Mouse (Mus musculus) neural tube, embryonic 10.5 days (tissue): ENCODE results near the gene Pgam1.
A peak's percentile ranks its signal among the peaks of the same experiment; 100 is the strongest.
"Not testable (repeated sequence)": the region's sequence is repeated elsewhere in the genome, so short reads cannot be mapped to it uniquely, and the experiment has no call there.

Source experiments
- DNase-seq: peaks from one replicate; pipeline ENCODE4 v3.0.0-alpha.2; 2017; ENCODE audit warnings: low spot score; ENCODE audit errors: extremely low spot score

Gene Pgam1

DNA sequence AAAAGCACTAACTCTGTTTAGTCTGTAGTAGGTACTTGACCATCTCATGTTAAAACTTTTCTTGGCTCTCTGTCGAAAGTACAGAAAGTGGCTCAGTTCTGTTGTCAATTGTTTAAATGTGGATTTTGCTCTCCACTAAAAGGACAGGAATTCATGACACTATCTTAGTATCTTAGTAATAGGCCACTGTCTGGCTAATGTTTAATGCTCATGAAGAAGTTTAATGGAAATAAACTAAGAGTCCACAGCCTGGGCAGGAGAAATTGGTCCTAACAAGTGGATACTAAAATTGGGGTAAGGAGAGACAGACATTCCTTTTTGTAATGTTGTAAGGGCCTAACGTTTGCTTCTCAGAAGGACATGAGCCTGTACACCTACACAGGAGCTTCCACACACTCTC is 1.3 kb upstream of the Pgam1 start:
- DNase-seq = no peak

DNA sequence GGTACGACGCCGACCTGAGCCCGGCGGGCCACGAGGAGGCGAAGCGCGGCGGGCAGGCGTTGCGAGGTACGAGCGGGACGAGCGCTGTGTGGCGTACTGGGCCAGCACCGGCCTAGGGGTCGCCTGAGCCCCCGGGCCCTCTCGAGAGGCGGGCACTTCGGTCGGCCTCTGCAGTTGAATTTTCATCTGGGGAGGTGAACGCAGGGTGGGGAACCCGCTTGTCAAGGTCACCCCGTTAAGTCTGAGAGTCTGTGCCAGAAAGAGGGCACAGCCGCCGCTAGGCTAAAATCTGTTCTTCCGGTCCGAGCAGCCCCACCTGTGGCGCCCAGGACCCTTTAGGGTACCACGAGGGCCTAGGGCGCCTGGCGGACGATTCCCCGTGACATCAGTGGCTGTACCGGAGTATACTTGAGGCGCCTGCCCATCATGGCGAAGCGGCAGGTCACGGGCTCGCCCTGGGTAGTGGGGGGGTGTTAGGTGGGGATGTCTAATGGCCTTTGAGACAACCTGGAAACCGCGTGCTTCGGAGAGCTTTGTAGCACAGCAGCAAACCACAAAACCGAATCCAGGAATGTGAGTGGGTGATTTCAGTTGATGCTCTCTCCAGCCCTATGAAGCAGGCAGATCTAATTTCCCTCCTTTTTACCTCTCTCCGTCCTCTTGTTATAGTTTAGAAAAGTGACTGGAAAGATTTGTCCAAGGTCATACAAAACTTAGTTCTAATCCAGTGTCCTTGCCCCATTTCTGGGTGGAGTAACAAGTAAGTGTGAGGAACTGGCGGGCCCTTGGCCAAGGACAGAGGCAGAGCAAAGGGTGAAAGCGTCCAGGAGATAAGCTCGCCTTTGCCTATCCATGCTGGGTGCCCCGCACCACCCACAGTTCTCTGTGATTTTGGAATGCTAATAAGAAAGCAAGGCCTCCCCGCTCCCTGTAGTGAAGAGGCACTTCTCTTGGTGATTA is 678 bp downstream of the Pgam1 start:
- DNase-seq = peak; percentile 72

DNA sequence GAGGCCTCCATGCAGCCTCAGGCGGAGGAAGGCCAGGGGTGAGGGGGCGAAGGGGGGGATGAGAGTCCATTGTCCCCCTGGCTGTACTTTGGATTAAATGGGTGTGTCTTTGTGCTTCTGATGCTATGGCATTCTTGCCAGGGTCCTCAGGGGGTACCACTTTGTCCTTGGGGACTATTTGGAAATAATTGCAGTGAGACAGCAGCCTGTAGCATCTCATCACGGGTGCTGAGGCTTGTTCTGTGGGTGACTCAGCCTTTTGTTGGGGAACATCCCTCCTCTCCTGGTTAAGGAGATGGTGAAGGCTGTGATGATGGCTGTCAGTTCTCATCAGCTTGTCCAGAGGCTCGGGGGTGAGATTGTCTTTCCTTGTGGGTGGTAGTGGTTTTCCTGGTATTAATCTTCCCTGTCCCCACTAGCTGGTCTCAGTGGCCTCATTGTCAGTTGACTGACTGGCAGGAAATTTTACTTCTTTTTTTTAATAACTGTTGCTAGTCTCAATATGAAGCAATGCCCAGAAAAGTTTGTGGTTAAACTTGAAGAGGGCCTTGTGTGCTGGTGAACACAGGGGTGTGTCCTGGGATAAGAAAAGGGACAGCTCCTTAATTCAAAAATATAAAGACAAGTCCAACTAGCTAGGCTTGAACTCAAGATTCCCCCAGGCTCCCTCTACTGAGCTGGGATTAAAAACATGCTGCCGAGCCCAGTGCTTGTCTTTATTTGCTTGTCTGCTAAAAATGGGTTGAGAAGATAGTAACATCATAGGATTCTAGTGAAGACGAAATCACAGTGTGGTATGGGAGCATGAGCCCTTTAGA is 2.3 kb downstream of the Pgam1 start:
- no peak for DNase-seq

DNA sequence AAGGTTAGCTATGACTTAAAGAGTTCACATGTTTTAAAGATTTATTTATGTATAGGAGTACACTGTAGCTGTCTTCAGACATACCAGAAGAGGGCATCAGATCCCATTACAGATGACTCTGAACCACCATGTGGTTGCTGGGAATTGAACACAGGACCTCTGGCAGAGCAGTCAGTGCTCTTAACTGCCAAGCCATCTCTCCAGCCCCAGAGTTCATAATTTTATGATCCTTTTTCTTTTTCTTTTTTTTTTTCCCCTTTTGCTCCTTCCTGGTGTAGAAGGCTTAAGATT is 2.8 kb downstream of the Pgam1 start:
- not testable (repeated sequence) for DNase-seq

DNA sequence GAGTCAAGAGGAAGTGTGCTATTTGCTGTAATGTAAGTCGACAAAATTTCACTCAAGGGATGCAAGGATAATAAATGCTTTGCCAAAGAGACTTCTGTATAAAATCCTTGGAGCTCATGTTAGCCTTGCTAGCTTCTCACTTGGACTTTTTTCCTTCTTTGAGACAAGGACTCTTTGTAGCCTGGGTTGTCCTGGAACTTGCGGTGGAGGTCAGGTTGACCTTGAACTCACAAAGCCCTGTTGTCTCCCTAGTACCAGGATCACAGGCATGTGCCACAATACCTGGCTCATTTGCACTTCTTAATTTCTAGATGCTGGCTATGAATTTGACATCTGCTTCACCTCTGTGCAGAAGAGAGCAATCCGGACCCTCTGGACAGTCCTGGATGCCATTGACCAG is 3.6 kb downstream of the Pgam1 start:
- no peak for DNase-seq

DNA sequence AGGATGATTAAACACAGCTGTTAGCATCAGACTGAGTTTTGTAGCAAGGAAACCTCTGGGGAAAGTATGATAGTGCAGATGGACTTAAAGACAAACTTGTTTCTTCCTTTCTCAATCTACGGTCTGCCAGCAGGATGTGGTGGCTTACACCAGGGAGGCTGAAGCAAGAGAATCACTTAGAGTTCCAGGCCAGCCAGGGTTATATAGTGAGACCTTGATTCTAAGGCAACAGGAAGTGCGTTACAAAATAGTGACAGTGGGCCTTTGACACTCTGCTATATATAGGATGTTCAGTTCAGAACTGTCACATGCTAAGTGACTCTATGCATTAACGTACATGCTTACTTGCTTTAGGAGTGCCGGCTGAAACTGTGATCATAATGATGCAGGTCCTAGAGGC is 5.1 kb downstream of the Pgam1 start:
- DNase-seq = no peak

DNA sequence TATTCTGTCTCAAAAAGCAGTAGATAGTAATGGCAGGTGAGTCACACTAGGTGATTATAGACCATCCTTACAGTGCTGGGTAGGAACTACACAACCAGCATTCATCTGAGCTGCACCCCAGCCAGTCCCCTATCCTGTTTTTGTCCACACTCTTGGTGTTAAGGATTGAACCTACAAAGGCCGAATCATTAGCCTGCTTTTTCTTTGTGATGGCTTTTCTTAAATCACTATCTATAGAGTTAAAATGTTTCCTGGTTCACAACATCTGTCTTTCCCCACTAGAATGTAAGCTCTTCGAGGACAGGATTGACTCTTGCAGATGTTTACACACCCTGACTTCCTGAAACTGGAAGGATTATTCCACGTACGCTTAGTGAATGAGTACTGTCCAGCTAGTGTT is 7.7 kb downstream of the Pgam1 start:
- no peak for DNase-seq

DNA sequence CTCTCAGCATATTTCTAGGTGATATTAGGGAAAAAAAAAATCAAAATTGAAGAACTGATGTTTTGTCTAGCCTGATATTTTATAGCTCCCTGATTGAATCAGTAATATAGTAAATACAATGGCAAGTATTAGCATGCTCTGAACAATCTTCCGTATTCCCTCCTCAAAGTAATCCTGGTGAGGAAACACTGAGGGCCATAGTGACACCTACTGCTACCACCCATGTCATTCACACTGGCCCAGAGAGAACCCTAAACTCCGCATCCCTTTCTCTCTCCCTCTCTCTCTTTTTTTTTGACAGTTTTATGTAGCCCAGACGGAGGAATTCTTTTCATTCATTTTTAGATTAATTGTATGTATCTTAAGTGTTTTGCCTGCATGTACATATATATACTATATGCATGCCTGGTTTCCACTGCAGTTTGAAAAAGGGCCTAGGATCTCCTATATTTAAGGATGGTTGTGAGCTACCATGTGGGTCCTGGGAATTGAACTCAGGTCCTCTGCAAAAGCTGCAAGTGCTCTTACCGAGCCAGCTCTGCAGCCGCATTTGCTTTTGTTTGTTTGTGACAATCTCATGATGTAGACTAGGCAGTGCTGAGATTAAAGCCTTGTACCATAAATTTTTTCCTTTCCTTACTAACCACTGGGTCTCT is 8.8 kb downstream of the Pgam1 start:
- DNase-seq = no peak

DNA sequence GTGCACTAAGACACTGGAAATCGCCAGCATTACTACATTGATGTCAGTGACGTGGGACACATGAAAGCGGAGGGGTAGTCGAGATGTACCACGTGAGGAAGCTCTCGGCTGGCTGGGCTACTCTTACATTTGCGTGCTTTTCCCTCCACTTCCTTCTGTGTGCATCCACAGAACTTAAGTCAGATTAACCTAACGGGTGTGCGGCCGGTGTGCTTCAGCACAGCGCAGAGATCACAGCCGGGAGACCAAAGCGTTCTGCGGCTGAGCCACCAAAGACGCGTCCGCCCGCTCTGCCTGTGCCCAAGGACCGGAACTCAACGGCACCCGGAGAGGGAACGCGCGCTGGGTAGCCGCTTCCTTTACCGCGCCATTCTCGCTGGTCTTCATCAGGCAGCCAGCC is 21.0 kb downstream of the Pgam1 start:
- DNase-seq = peak; percentile 27

DNA sequence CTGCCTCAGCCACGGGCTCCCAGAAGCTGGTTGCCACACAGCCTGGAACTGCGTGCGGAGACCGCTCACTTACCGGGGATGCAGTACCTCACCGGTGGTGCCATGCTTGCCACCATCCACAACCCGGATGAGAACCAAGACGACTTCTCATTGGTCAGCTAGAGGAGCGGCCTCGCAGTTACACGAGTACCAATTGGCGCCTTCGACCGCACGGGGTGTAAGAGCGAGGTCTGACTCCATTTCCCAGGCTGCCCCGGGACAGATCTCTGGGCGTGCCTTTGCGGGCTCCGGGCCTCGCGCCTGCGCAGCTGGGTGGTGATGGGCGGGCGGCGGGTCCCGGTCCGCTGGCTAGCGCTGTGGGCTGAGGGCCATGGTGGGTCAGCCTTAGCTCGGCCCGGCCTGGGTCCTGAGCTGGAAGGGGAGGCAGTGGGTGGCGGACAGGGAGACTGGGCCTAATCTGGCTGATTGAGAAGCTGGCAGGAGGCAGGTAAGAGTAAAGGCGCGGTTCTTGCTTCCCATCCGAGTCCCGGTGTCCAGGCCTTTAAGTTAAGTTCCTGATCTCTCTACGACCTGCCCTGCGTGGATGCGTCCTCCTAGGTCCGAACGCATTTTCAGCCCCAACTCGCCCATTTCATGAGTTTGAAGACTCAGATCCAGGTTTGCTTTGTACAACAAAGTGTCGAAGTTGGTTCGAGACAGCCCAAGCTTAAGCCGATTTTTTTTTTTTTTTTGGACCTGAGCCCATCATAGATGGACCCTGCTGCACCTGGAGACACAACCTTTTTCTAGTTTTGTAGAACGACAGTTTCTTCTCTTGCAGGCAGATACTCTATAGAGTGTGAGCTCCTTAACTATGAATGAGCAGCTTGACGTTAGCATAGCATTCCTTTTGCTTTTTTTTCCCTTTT is 21.7 kb downstream of the Pgam1 start, which contains the start of the genes Exosc1 and Zdhhc16:
TSS of gene Exosc1 (minus strand) at position 245 of the 908 bp plus-strand sequence.
TSS of gene Zdhhc16 (plus strand) at position 302 of the 908 bp plus-strand sequence.
- peak; percentile 97 for DNase-seq

DNA sequence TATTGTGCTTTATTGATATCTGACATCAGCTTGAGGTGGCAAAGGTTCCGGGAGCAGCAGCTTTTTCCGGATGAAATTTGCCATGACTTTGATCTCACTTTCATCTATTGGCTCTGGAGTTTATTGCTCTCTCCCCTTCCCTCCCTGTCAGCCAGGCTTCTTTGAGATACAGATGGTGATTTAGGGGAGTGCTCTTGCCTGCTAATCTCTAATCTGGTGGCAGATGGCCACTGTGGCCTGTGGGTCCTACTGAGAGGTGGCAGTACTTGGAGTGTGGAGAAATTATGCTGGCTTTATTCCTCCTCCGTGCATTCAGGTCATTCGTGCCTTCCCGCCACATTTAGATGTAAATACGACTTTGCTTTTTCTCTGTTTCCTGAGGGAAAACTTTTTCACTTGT is 22.4 kb downstream of the Pgam1 start:
- DNase-seq = no peak

DNA sequence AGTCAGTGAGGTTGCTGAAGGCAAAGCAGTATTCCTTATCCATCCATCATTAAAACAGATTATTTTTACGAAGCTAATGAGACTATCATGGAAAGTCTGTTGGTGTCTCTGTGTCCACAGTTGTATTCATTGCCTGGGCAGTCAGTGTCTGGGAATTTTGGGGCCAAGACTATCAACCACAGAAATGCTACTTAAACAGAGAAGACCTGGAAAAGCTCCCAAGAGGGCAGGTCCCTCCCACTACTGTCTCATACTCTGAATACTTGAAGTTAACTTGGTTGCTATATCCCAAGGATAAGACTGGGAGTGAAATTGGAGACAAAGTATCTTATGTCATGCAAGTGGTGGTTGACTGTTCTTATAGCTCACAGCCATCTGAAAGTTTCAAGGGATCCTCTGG is 24.2 kb downstream of the Pgam1 start:
- DNase-seq = no peak

DNA sequence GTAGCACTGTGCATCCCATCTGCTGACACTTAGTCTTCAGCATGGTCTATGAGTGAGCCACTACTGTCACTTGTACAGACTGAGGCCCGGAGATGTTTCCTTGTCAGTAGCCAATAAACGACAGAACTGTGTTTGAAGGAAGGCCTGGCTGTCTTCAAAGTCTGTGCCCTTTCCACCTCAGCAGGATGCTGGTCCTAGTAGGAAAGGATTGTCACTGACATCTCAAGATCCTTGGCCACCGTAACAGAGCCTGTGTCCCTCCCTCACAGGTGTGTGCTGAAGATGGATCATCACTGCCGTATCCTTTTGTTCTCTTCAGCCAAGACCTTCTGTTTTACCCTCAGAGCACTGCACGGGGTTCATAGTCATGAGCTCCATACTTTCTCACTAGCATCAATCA is 26.8 kb downstream of the Pgam1 start:
- no peak for DNase-seq

DNA sequence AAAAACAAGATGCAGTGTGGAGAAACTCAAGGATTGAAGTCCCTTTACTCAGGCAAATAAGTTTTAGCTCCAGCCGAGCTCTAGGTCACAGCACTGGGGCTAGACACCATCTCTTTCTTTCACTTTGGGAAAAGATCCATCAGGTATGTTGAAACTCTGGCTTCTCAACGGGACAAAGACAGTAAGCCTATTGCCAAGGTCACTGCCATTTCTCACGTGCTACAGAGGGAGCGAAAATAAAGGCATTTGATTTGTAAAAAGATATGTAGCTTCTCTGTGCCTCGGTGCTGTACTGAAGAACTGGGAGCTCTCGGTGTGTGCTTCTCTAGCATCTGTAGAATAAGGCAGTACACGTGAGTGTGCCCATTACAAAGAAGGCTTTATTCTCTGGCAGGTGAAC is 32.1 kb downstream of the Pgam1 start:
- DNase-seq = no peak

DNA sequence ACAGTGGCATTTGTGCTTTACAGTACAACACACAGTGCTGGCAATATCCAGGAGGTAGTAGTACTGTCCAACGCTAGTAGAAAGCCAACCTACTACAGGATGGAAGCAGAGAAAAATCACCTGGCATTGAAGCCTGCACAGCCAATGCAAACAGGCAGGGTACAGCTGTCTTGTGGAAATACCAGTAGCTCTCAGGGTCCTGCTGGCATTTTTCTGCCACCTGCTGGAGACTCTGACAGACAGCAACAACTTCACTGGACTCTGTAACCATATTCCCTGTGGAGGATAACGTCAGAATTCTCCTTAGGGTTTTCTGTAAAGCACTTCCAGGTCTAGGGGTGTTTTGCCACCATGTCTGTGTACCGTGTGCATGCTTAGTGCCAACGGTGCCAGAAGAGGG is 40.6 kb downstream of the Pgam1 start:
- DNase-seq = no peak

DNA sequence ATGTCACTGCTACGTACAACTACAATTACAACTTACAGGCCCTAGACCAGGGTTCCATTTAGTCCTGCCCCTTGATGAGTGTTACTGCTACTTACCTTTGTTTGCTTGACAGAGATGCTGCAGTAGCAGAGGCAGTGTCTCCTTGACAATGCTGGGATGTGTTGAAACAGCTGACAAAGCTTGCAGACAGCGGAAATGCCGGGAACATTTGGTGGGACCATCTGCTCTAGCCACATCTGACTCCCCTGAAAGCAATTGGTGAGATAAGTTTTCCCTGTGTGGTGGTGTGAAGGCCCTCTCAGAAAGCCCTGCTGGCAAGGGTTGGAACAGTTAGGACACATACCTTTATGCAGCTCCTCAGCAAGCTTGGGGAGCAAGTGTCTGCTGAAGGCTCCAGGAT is 41.9 kb downstream of the Pgam1 start:
- no peak for DNase-seq
